Mouse (Mus musculus): ENCODE measurements around the gene 2010300C02Rik. TPM values are rescaled to one million over a fixed set of nuclear protein-coding genes. Genes with fewer than 3 reads are reported as not detected.

Gene 2010300C02Rik
- polyA plus RNA-seq, 1 experiment from 2014 or later, result 1.9 TPM

GRCm38 (mm10) chr1:37568379-37568778 lies 151.5 kb downstream of the 2010300C02Rik start:
- DNase-seq, result no peak
- no peak for ATAC-seq (ENCODE audit: low FRiP score, low TSS enrichment)
- 94% methylated on average over 1 of the region's 1 CpGs for WGBS

GRCm38 (mm10) chr1:37566754-37567153 lies 153.1 kb downstream of the 2010300C02Rik start:
- Histone ChIP-seq H3K27me3 (ENCODE audit: control insufficient read depth, insufficient read depth, low read length) (no peaks in the 10 kb centered on the region), H3K36me3 (ENCODE audit: control insufficient read depth, insufficient read depth, low read length) (no peaks in the 10 kb centered on the region), H3K27ac (replicated peaks; ENCODE audit: low read depth, low read length) (no peak overlapping the region), H3K4me3 (replicated peaks; ENCODE audit: low read depth, low read length) (no peak overlapping the region), H3K9ac (replicated peaks; ENCODE audit: low read length) (no peak overlapping the region), H3K4me2 (ENCODE audit: low read length) (no peak overlapping the region), H3K4me1 (ENCODE audit: control insufficient read depth, insufficient read depth, low read length) (no peaks in the 10 kb centered on the region), H3K9me3 (ENCODE audit: control insufficient read depth, low read length) (no peaks in the 10 kb centered on the region)
- 82% methylated on average over 4 of the region's 4 CpGs for WGBS
- ATAC-seq (ENCODE audit: low FRiP score, low TSS enrichment) (no peak), DNase-seq (no peak)

More at GRCm38 (mm10) chr1:37568379-37568778, 151.5 kb downstream of the 2010300C02Rik start:
- Histone ChIP-seq H3K4me1 (ENCODE audit: control insufficient read depth, insufficient read depth, low read length) (no peaks in the 10 kb centered on the region), H3K9me3 (ENCODE audit: control insufficient read depth, low read length) (no peaks in the 10 kb centered on the region), H3K4me3 (replicated peaks; ENCODE audit: low read depth, low read length) (no peak overlapping the region), H3K9ac (replicated peaks; ENCODE audit: low read length) (no peak overlapping the region), H3K36me3 (ENCODE audit: control insufficient read depth, insufficient read depth, low read length) (no peaks in the 10 kb centered on the region), H3K4me2 (ENCODE audit: low read length) (no peak overlapping the region), H3K27me3 (ENCODE audit: control insufficient read depth, insufficient read depth, low read length) (no peaks in the 10 kb centered on the region), H3K27ac (replicated peaks; ENCODE audit: low read depth, low read length) (no peak overlapping the region)

- Histone ChIP-seq H3K4me2 (ENCODE audit: low read length) (no peak overlapping the region), H3K27ac (replicated peaks; ENCODE audit: low read depth, low read length) (no peak overlapping the region), H3K36me3 (ENCODE audit: control insufficient read depth, insufficient read depth, low read length) (no peaks in the 10 kb centered on the region), H3K9me3 (ENCODE audit: control insufficient read depth, low read length) (no peaks in the 10 kb centered on the region), H3K27me3 (ENCODE audit: control insufficient read depth, insufficient read depth, low read length) (no peaks in the 10 kb centered on the region), H3K4me1 (ENCODE audit: control insufficient read depth, insufficient read depth, low read length) (no peaks in the 10 kb centered on the region), H3K9ac (replicated peaks; ENCODE audit: low read length) (no peak overlapping the region), H3K4me3 (replicated peaks; ENCODE audit: low read depth, low read length) (no peak overlapping the region)
- no peak for DNase-seq
- 71% methylated on average over 2 of the region's 2 CpGs for WGBS
- ATAC-seq (ENCODE audit: low FRiP score, low TSS enrichment), result no peak
These were observed 153.5 kb downstream of the 2010300C02Rik start for GRCm38 (mm10) chr1:37566344-37566743.

GRCm38 (mm10) chr1:37565396-37565795 lies 154.5 kb downstream of the 2010300C02Rik start:
- Histone ChIP-seq H3K36me3 (ENCODE audit: control insufficient read depth, insufficient read depth, low read length) (no peaks in the 10 kb centered on the region), H3K4me2 (ENCODE audit: low read length) (no peak overlapping the region), H3K4me1 (ENCODE audit: control insufficient read depth, insufficient read depth, low read length) (no peaks in the 10 kb centered on the region), H3K27ac (replicated peaks; ENCODE audit: low read depth, low read length) (no peak overlapping the region), H3K9me3 (ENCODE audit: control insufficient read depth, low read length) (no peaks in the 10 kb centered on the region), H3K27me3 (ENCODE audit: control insufficient read depth, insufficient read depth, low read length) (no peaks in the 10 kb centered on the region), H3K4me3 (replicated peaks; ENCODE audit: low read depth, low read length) (no peak overlapping the region), H3K9ac (replicated peaks; ENCODE audit: low read length) (no peak overlapping the region)
- 14% methylated on average over 6 of the region's 6 CpGs for WGBS
- DNase-seq (peak; percentile 41), ATAC-seq (ENCODE audit: low FRiP score, low TSS enrichment) (no peak)

GRCm38 (mm10) chr1:37561955-37562354 lies 157.9 kb downstream of the 2010300C02Rik start:
- Histone ChIP-seq H3K27ac (replicated peaks; ENCODE audit: low read depth, low read length) (no peak overlapping the region), H3K4me1 (ENCODE audit: control insufficient read depth, insufficient read depth, low read length) (no peaks in the 10 kb centered on the region), H3K9ac (replicated peaks; ENCODE audit: low read length) (no peak overlapping the region), H3K9me3 (ENCODE audit: control insufficient read depth, low read length) (no peaks in the 10 kb centered on the region), H3K36me3 (ENCODE audit: control insufficient read depth, insufficient read depth, low read length) (no peaks in the 10 kb centered on the region), H3K4me2 (ENCODE audit: low read length) (no peak overlapping the region), H3K27me3 (ENCODE audit: control insufficient read depth, insufficient read depth, low read length) (no peaks in the 10 kb centered on the region), H3K4me3 (replicated peaks; ENCODE audit: low read depth, low read length) (no peak overlapping the region)
- DNase-seq (no peak), ATAC-seq (ENCODE audit: low FRiP score, low TSS enrichment) (no peak)
- 91% methylated on average over 3 of the region's 3 CpGs for WGBS

Other genes starting within 250 kb of the 2010300C02Rik start
- 11.6 and 12.9 TPM in 2 replicates for gene Mgat4a, start 179.1 kb downstream of the 2010300C02Rik start, polyA plus RNA-seq (2014; fragmentation: Nextera tagmentation; extraction: Ambion mirVana)
- 20.8 and 23.3 TPM in 2 replicates for gene Tsga10, start 146.3 kb upstream of the 2010300C02Rik start, polyA plus RNA-seq (2014; fragmentation: Nextera tagmentation; extraction: Ambion mirVana)
- 6.8 and 9.1 TPM in 2 replicates for gene Lipt1, start 151.7 kb upstream of the 2010300C02Rik start, polyA plus RNA-seq (2014; fragmentation: Nextera tagmentation; extraction: Ambion mirVana)
- 13.7 and 14.7 TPM in 2 replicates for gene Mitd1, start 170.3 kb upstream of the 2010300C02Rik start, polyA plus RNA-seq (2014; fragmentation: Nextera tagmentation; extraction: Ambion mirVana)
- 275 and 310 TPM in 2 replicates for gene Mrpl30, start 170.4 kb upstream of the 2010300C02Rik start, polyA plus RNA-seq (2014; fragmentation: Nextera tagmentation; extraction: Ambion mirVana)
- not detected in 2 replicates for gene Lyg2, start 196.4 kb upstream of the 2010300C02Rik start, polyA plus RNA-seq (2014; fragmentation: Nextera tagmentation; extraction: Ambion mirVana)
- gene Lyg1, start 237.7 kb upstream of the 2010300C02Rik start, polyA plus RNA-seq (2014; fragmentation: Nextera tagmentation; extraction: Ambion mirVana), result not detected in 2 replicates